Mouse (Mus musculus) brain, embryonic 14.5 days (tissue): ENCODE data around the gene Socs5.

Source experiments
- CTCF ChIP-seq: fragments of 200-500 bp; IDR thresholded peaks from 2 replicates; pipeline ENCODE4 v1.5.1; 2012; ENCODE audit warnings: inconsistent platforms, mild to moderate bottlenecking, moderate library complexity, borderline replicate concordance; ENCODE audit not compliant: insufficient read depth, insufficient read length; ENCODE audit errors: extremely low read depth
- POLR2A ChIP-seq: fragments of 200-500 bp; IDR thresholded peaks from 2 replicates; pipeline ENCODE4 v1.6.1; 2012; ENCODE audit warnings: mild to moderate bottlenecking, inconsistent platforms, borderline replicate concordance; ENCODE audit not compliant: poor library complexity, insufficient read depth, insufficient read length, severe bottlenecking; ENCODE audit errors: extremely low read depth

GRCm38 (mm10) chr17:87102636-87103035 lies 4.8 kb upstream of the Socs5 start:
- TF ChIP-seq CTCF (no peak), POLR2A (no peak)
